Mouse (Mus musculus): ENCODE measurements around the gene Prkcg. TPM values are rescaled to one million over a fixed set of nuclear protein-coding genes. Genes with fewer than 3 reads are reported as not detected.

Prkcg gene
- polyA plus RNA-seq, 1 experiment = 0.68 TPM

DNA sequence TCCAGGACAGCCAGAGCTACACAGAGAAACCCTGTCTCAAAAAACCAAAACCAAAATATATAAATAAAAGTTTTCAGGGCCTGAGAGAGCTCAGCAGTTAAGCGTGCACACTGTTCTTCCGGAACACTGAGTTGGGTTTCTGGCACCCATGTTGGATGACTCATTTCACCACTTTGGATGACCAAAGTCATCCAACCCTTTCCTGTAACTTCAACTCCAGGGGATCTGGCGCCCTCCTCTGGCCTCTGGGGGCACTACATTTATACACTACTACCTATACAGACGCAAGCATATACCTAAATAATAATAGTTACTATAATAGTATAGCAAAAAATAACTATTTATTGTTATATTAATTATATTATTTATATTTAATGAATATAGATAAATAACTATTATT lies 87.9 kb downstream of the Prkcg start:
- Histone ChIP-seq H3K27ac (ENCODE audit: control insufficient read depth, insufficient read depth, low read depth, low read length) (no peak overlapping the region), H3K36me3 (ENCODE audit: control insufficient read depth, insufficient read depth, low read length) (no peaks in the 10 kb centered on the region), H3K4me1 (ENCODE audit: control insufficient read depth, insufficient read depth, low read length) (no peaks in the 10 kb centered on the region), H3K27me3 (ENCODE audit: control insufficient read depth, insufficient read depth, low read length) (no peaks in the 10 kb centered on the region), H3K4me3 (ENCODE audit: control insufficient read depth, low read depth, low read length) (no peak overlapping the region)
- no peak for TF ChIP-seq POLR2A (IDR thresholded peaks at IDR 0.05; ENCODE audit: control insufficient read depth, low read depth, low read length)
- peak; percentile 54; the same call in 1 of the 2 replicates for TF ChIP-seq CTCF (IDR thresholded peaks at IDR 0.05; ENCODE audit: control insufficient read depth, insufficient read depth, insufficient replicate concordance, low read depth, low read length)

Other genes starting within 250 kb of the Prkcg start
- gene AU018091, start 120.0 kb upstream of the Prkcg start, polyA plus RNA-seq (2012; rRNA removed) = 2.7 and 3.2 TPM in 2 replicates
- 0.02 and 0.04 TPM in 2 replicates for gene Nlrp12, start 39.4 kb upstream of the Prkcg start, polyA plus RNA-seq (2012; rRNA removed)
- 20.4 and 21.6 TPM in 2 replicates for gene Myadm, start 99 bp upstream of the Prkcg start, polyA plus RNA-seq (2012; rRNA removed)
- gene Cacng7, start 43.8 kb downstream of the Prkcg start, polyA plus RNA-seq (2012; rRNA removed) = 1.9 and 2.1 TPM in 2 replicates
- gene Cacng8, start 101.5 kb downstream of the Prkcg start, polyA plus RNA-seq (2012; rRNA removed) = 10.9 and 13.1 TPM in 2 replicates
- gene Cacng6, start 135.0 kb downstream of the Prkcg start, polyA plus RNA-seq (2012; rRNA removed) = 0.05 and 0.11 TPM in 2 replicates
- gene Tarm1, start 213.4 kb downstream of the Prkcg start, polyA plus RNA-seq (2012; rRNA removed) = 0.84 and 1.3 TPM in 2 replicates

Data from testis, adult 2 months (tissue).